Mouse (Mus musculus) heart, embryonic 13.5 days (tissue): Measurements from ENCODE around the gene Gm45783. TPM values are rescaled to one million over a fixed set of nuclear protein-coding genes. Genes with fewer than 3 reads are reported as not detected.
A peak's percentile ranks its signal among the peaks of the same experiment; 100 is the strongest.
"Not testable (repeated sequence)": the region's sequence is repeated elsewhere in the genome, so short reads cannot be mapped to it uniquely, and the experiment has no call there.

Experiments
- ATAC-seq: fragments of 200-750 bp; cut with Nextera tagmentation; 2 replicates; pipeline ENCODE4 v1.8.0; 2017; ENCODE audit warnings: moderate TSS enrichment; ENCODE audit not compliant: insufficient number of reproducible peaks, low FRiP score, low TSS enrichment; ENCODE audit errors: extremely low read depth
- H3K27ac ChIP-seq: fragments of 300-500 bp; sonication (generic); replicated peaks from 2 replicates; pipeline ENCODE4 v1.5.1; 2015; ENCODE audit warnings: moderate library complexity, mild to moderate bottlenecking, inconsistent platforms
- H3K27me3 ChIP-seq: fragments of 300-500 bp; sonication (generic); replicated peaks from 2 replicates; pipeline ENCODE4 v1.6.1; 2015; ENCODE audit warnings: mild to moderate bottlenecking, inconsistent platforms
- H3K36me3 ChIP-seq: fragments of 300-500 bp; sonication (generic); 2 replicates; pipeline ENCODE4 v1.6.1; 2015; ENCODE audit warnings: mild to moderate bottlenecking, inconsistent platforms
- H3K4me1 ChIP-seq: fragments of 300-500 bp; sonication (generic); 2 replicates; pipeline ENCODE4 v1.6.1; 2015; ENCODE audit warnings: inconsistent platforms
- H3K4me2 ChIP-seq: fragments of 300-500 bp; sonication (generic); 2 replicates; pipeline ENCODE4 v1.6.1; 2015; ENCODE audit warnings: inconsistent platforms, mild to moderate bottlenecking, moderate library complexity
- H3K4me3 ChIP-seq: fragments of 300-500 bp; sonication (generic); 2 replicates; pipeline ENCODE4 v1.5.1; 2015; ENCODE audit warnings: moderate library complexity, mild to moderate bottlenecking, inconsistent platforms
- H3K9ac ChIP-seq: fragments of 300-500 bp; sonication (generic); 2 replicates; pipeline ENCODE4 v1.6.1; 2015; ENCODE audit warnings: inconsistent platforms, mild to moderate bottlenecking, moderate library complexity
- H3K9me3 ChIP-seq: fragments of 300-500 bp; sonication (generic); 2 replicates; pipeline ENCODE4 v1.6.1; 2016; ENCODE audit warnings: inconsistent platforms
- WGBS: fragments of 180-500 bp; shearing (Covaris S2); methylation state at CpG from one replicate; pipeline ENCODE4 v1.1.7; 2015; ENCODE audit warnings: mixed read lengths; 5-methylcytosine and 5-hydroxymethylcytosine counted together
- microRNA-seq: library from miRNA; unstranded; fragments of <30 nt; microRNA quantifications from one replicate; pipeline ENCODE4, GENCODE M21; 2016
- polyA plus RNA-seq: library from polyadenylated mRNA; unstranded; fragments of >200 nt; fragmentation: Nextera tagmentation; extraction: Ambion mirVana; gene quantifications from 2 replicates; pipeline ENCODE4 v1.2.1, GENCODE M21; 2015

The Gm45783 gene
- polyA plus RNA-seq: not detected in 2 replicates

GRCm38 (mm10) chr7:7374431-7374830, at the start of gene Gm45783:
Gm45783 (minus strand) TSS chr7:7374573.
- WGBS: 39% methylated on average over 12 of the region's 12 CpGs
- not testable (repeated sequence) for H3K4me1 ChIP-seq

GRCm38 (mm10) chr7:7399603-7400002, 25.2 kb upstream of the Gm45783 start, which contains the start of gene Vmn2r31:
Vmn2r31 (minus strand) TSS chr7:7399703.
- H3K9ac ChIP-seq, H3K27ac ChIP-seq, H3K9me3 ChIP-seq, H3K27me3 ChIP-seq, H3K36me3 ChIP-seq, H3K4me1 ChIP-seq, H3K4me3 ChIP-seq, ATAC-seq, H3K4me2 ChIP-seq: not testable (repeated sequence)

More at GRCm38 (mm10) chr7:7374431-7374830, at the start of gene Gm45783:
- ATAC-seq, H3K9ac ChIP-seq, H3K27ac ChIP-seq, H3K9me3 ChIP-seq, H3K4me2 ChIP-seq, H3K36me3 ChIP-seq, H3K27me3 ChIP-seq: not testable (repeated sequence)
- H3K4me3 ChIP-seq: peak within 1 kb of the TSS; percentile 1; the same call in 1 of the 2 replicates

DNA sequence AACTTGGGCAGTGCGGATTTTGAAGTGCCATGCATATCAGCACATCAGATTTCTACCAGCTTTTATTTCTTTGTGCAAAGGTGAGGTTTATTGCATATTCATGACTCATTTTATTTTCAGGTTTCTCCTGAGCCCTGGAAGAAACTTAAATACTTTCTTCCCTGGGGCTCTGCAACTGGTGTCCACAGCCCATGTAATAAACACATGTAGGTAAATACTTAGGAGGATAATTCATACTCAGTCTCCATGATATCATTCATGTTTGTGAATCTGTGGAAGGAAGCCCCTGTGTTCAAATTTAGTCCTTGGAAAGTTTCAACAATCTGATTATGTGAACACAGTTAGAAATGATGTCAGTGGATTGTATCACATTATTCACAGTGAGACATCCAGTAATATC, 36.9 kb downstream of the Gm45783 start, which contains the start of gene Vmn2r30:
Gene Vmn2r30, minus strand, starts transcription at position 101 of the 400 bp plus-strand sequence.
- no CpG with 5 or more reads among the region's 1 CpGs for WGBS
- H3K4me1 ChIP-seq, H3K36me3 ChIP-seq, H3K4me2 ChIP-seq, H3K9me3 ChIP-seq, H3K9ac ChIP-seq, ATAC-seq, H3K27ac ChIP-seq, H3K4me3 ChIP-seq, H3K27me3 ChIP-seq: not testable (repeated sequence)

DNA sequence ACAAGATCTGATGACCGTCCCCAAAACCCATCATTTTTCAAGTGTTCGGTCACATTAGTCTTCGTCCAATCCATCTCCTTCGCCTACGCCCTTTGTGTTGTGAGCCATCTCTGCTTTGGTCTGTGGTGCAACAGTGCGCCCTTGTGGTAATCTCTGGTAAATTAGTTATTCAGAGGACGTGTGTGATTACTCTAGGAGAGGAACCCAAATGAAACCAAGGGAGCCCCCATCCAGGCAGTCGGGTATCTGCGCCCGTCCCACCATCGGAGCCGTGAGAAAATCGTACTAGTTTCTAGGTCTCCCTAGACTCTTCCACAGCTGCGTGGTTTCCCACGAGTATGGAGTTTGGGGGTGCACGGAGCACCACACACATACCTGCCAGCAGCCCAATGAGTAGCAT, 78.8 kb downstream of the Gm45783 start:
- no peak for ATAC-seq
- 78% methylated on average over 16 of the region's 16 CpGs for WGBS
- no peak overlapping the region for H3K4me2 ChIP-seq
- no peaks in the 10 kb centered on the region for H3K9me3 ChIP-seq
- H3K4me3 ChIP-seq: no peak overlapping the region
- no peaks in the 10 kb centered on the region for H3K27me3 ChIP-seq
- no peak overlapping the region for H3K27ac ChIP-seq
- H3K9ac ChIP-seq: no peak overlapping the region
- peaks cover 57% of the 10 kb centered on the region for H3K36me3 ChIP-seq
- H3K4me1 ChIP-seq: peaks cover 8% of the 10 kb centered on the region; the same call in 1 of the 2 replicates

Small RNA genes lying within 50 kb of the gene (microRNA-seq; reads per million reads assigned to microRNA genes)
- gene Mir5620: not detected

Other genes with a start within 250 kb of the Gm45783 start
- 0.68 and 0.83 TPM in 2 replicates for gene Zfp773, start 237.8 kb downstream of the Gm45783 start, polyA plus RNA-seq
- 1.0 and 1.3 TPM in 2 replicates for gene Zfp418, start 203.2 kb downstream of the Gm45783 start, polyA plus RNA-seq
- 3.7 and 3.9 TPM in 2 replicates for gene Zfp772, start 164.6 kb downstream of the Gm45783 start, polyA plus RNA-seq
- 0.07 TPM in 1 of 2 replicates, not detected in the other for gene Vmn2r29, start 127.2 kb downstream of the Gm45783 start, polyA plus RNA-seq
- gene Gm45844, start 96.3 kb downstream of the Gm45783 start, polyA plus RNA-seq: 0.84 and 2.1 TPM in 2 replicates
- 41.7 and 43.9 TPM in 2 replicates for gene Clcn4, start 73.7 kb downstream of the Gm45783 start, polyA plus RNA-seq
- gene Vmn2r30, start 37.0 kb downstream of the Gm45783 start, polyA plus RNA-seq: not detected in 2 replicates
- not detected in 2 replicates for gene Vmn2r31, start 25.1 kb upstream of the Gm45783 start, polyA plus RNA-seq
- not detected in 2 replicates for gene Vmn2r32, start 105.4 kb upstream of the Gm45783 start, polyA plus RNA-seq
- not detected in 2 replicates for gene Vmn2r33, start 192.2 kb upstream of the Gm45783 start, polyA plus RNA-seq